Mouse (Mus musculus): ENCODE measurements at regions not wholly inside any gene's neighbourhood (a gene's known extent, or its start where the extent isn't known, plus 50 kb on each side); places are given as distances from the start of the nearest gene placed in this dataset.
A peak's percentile ranks its signal among the peaks of the same experiment; 100 is the strongest.

DNA sequence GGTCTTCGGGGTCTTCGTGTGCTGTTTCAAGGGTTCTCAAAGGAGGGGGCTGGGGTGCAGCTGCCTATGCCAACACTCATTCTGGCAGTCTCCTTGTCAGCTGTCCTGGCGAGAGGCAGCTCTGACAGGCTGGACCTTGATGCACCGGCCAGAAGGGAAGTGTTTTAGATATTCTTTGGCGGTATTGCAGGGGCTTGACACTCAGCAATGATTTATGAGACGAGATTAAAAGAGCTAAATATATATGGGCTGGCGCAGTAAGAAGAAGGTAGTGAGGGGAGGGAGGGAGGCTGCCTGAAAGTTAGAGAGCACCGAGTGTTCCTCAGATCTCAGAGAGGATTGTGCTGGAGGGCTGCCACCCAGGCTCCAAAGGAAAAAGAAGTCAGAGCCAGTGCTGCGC is 50.2 kb upstream of the Pdzd8 start:
- DNase-seq (ENCODE audit: low read depth, low spot score): no peak

DNA sequence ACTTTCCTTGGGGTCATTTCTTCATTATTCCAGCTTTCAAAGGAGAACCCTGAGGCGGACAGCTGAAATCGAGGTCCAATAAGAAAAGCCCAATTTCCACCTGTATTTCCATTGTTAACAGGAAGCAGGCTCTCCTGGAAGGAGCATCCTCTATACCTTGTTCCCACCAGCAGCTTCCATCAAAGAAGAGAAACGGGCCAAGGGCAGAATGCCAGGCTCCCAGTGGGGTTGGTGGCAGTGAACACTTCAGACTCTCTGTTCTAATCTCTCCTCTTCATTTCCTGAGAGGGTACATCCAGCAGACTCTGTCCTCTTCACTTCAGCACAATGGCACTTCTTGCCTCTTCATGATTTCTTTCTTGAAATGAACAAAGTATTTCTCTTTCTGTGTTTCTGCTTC is 50.9 kb upstream of the Pdzd8 start:
- no peak for DNase-seq (ENCODE audit: low read depth, low spot score)

DNA sequence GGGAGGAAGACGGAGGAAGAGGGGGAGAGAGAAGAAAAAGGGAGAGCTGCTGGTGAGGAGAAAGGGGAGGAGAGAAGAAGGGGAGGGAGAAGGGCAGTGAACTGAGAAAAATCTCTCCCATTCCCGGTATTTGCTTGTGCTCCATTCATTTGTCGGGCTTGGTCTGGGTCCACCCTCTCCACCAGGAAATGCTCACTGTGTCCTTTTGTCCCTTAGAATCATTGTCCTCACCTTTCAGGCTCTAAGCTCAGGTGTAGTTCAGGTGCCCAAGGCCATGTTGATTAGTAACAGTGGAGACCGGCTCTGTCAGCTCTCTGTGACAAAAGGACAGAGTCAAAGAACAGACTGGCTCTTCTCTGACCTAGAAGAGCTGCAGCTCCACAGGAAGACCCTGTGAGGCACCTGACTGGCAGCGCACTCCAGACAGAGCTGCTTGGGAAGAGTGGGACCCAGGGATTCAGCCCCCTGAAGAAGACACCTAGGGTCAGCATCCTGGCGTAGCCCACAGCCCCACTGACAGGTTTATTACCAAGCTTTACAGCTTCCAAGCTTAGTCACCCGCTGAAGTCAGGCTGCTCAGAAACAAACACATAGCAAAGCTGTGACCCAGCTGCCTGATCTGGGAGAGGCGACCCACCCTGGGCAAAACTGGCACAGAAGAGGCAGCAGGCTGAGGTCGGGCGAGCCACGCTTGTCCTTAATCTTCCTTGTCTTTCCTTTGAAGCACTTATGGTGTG is 54.4 kb upstream of the Pdzd8 start:
- DNase-seq (ENCODE audit: low read depth, low spot score): peak; percentile 9

DNA sequence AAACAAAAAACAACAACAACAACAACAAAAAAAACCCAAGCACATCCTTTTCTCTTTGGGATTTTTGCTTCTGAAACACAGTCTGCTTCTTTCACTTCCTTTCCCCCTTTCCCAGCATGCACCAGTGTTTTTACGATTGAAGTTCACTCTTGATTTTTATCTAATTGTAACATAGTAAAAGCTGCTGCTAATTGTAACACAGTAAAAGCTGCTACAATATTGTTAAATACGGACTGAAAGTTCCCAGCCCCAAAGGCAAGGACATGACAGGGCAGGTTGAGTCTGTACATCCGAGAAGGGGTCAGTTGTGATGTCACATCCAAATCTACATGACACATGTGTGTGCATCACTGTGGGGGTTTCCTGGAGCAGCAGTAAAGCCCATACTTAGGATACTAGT is 55.7 kb upstream of the Pdzd8 start:
- DNase-seq (ENCODE audit: low read depth, low spot score): no peak

DNA sequence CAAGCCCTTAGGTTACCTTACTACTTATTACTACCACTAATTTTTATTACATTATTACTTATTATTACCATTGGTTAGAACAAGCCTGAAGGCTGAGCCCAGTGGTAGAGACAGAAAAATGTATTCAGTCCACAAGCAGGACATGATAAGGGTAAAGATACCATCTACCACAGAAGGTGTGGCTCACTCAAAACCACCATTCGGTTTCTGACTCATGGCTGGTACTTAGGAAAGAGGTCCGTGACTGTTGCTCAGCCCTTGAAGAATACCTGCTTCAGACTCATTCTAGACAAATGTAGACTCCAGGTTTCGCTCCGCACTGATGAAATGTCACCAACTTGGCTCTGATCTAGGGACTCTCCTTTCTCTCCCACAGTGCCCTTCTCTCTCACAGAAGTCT is 56.1 kb upstream of the Emx2 start:
- no peak for DNase-seq (ENCODE audit: low read depth, low spot score)

DNA sequence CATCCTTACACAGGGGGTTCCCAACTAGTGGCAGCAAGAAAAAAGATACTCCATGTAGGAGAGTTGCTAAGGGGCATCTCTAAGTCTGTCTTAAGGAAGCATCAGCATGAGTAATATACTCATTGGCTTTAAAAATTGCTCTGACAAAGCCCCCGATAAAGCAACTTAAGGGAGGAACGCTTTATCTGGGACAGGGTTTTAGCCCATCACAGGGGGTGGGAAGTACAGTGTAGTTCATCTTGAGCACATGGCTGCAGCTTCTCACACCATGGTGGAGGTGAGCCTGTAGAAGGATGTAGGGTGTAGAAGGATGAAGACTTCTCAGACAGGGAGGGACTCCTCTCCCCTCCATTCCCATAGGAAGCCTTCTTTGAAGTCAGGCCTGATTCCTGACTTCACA is 54.1 kb upstream of the Emx2 start:
- no peak for DNase-seq (ENCODE audit: low read depth, low spot score)

DNA sequence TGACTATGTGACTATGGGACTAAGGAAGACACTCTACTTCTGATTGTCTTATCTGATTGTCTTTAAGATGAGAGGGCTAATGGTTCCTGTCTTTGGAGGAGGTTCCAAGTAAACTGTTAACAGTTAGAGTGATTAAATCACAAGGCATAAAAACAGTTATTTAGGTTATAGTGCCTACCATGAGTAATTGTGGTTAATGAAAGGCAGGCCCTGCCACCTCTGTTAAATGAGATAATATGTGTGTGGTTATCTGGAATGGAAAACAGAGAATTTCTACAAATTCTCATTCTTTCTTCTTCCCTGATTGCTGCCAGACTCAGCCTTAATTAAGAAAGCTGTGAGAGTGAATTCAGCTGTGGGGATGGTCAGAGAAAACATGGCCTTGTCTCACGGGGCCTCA is 53.4 kb upstream of the Emx2 start:
- no peak for DNase-seq (ENCODE audit: low read depth, low spot score)

DNA sequence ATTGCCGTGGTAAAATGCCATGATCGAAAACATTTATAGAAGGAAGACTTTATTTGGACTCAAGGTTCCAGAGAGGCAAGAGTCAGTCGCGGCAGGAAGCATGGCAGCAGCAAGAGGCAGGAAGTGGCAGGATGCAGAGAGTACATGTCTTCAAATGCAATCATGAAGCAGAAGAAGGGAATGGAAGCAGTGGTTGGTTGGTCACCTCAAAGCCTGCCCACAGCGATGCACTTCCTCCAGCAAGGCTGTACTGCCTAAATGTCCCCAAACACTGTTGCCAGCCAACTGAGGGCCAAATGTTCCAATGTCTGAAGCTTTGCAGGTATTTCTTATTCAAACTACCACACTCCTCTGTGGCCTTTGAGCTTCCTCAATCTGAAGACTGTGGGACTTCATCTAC is 52.6 kb upstream of the Emx2 start:
- no peak for DNase-seq (ENCODE audit: low read depth, low spot score)

DNA sequence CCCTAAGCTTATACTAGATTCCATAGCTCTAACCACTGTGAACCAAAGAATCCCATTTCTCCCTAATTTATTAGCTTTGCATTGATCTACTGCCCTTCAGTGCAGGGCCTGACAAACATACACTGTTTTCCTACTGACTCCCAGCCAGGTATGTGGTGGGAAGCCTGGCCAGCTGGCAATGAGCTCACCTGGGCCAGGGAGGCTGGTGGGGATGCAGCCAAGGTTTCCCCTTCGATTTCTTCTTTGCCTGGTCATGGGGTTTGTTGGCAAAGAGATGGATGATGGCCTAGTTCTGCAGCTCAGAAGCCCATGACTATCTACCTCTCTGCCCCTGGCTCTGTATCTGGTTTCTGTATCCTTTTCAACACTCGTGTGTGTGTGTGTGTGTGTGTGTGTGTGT is 50.1 kb upstream of the Emx2 start:
- no peak for DNase-seq (ENCODE audit: low read depth, low spot score)
